Mouse (Mus musculus): ENCODE measurements at regions not wholly inside any gene's neighbourhood (a gene's known extent, or its start where the extent isn't known, plus 50 kb on each side); places are given as distances from the start of the nearest gene placed in this dataset.

GRCm38 (mm10) chr19:30317314-30317713 is 84.6 kb downstream of the Mbl2 start:
- Histone ChIP-seq H3K4me1 (ENCODE audit: insufficient read depth, low read depth, low read length) (no peaks in the 10 kb centered on the region), H3K27me3 (replicated peaks; ENCODE audit: insufficient read depth, low read length) (no peaks in the 10 kb centered on the region), H3K4me2 (replicated peaks; ENCODE audit: low read depth, low read length) (no peak overlapping the region), H3K4me3 (ENCODE audit: low read depth, low read length) (no peak overlapping the region), H3K9ac (replicated peaks; ENCODE audit: low read depth) (no peak overlapping the region), H3K27ac (ENCODE audit: low read length) (no peak overlapping the region), H3K9me3 (ENCODE audit: low read length) (no peaks in the 10 kb centered on the region), H3K36me3 (ENCODE audit: insufficient read depth, low read length) (no peaks in the 10 kb centered on the region)
- DNase-seq (ENCODE audit: low spot score) (no peak), ATAC-seq (no peak)
- 72% methylated on average over 3 of the region's 3 CpGs for WGBS
- TF ChIP-seq EP300 (IDR thresholded peaks at IDR 0.05) (no peak), CTCF (IDR thresholded peaks at IDR 0.05) (no peak)

GRCm38 (mm10) chr19:30327693-30328092 is 95.0 kb downstream of the Mbl2 start:
- DNase-seq (ENCODE audit: low spot score) (no peak), ATAC-seq (no peak)
- Histone ChIP-seq H3K4me2 (replicated peaks; ENCODE audit: low read depth, low read length) (no peak overlapping the region), H3K27me3 (replicated peaks; ENCODE audit: insufficient read depth, low read length) (no peaks in the 10 kb centered on the region), H3K9ac (replicated peaks; ENCODE audit: low read depth) (no peak overlapping the region), H3K4me1 (ENCODE audit: insufficient read depth, low read depth, low read length) (no peaks in the 10 kb centered on the region), H3K9me3 (ENCODE audit: low read length) (no peaks in the 10 kb centered on the region), H3K4me3 (ENCODE audit: low read depth, low read length) (no peak overlapping the region), H3K27ac (ENCODE audit: low read length) (no peak overlapping the region), H3K36me3 (ENCODE audit: insufficient read depth, low read length) (no peaks in the 10 kb centered on the region)
- TF ChIP-seq CTCF (IDR thresholded peaks at IDR 0.05) (peak; percentile 32; the same call in 1 of the 2 replicates), EP300 (IDR thresholded peaks at IDR 0.05) (no peak)

- WGBS: 72% methylated on average over 4 of the region's 4 CpGs
- Histone ChIP-seq H3K9ac (replicated peaks; ENCODE audit: low read depth) (no peak overlapping the region), H3K27ac (ENCODE audit: low read length) (no peak overlapping the region), H3K27me3 (replicated peaks; ENCODE audit: insufficient read depth, low read length) (no peaks in the 10 kb centered on the region), H3K9me3 (ENCODE audit: low read length) (no peaks in the 10 kb centered on the region), H3K4me1 (ENCODE audit: insufficient read depth, low read depth, low read length) (no peaks in the 10 kb centered on the region), H3K36me3 (ENCODE audit: insufficient read depth, low read length) (no peaks in the 10 kb centered on the region), H3K4me2 (replicated peaks; ENCODE audit: low read depth, low read length) (no peak overlapping the region), H3K4me3 (ENCODE audit: low read depth, low read length) (no peak overlapping the region)
- ATAC-seq (no peak), DNase-seq (ENCODE audit: low spot score) (no peak)
- TF ChIP-seq CTCF (IDR thresholded peaks at IDR 0.05) (no peak), EP300 (IDR thresholded peaks at IDR 0.05) (no peak)
Observed at GRCm38 (mm10) chr19:30328886-30329285, 96.1 kb downstream of the Mbl2 start.

- TF ChIP-seq EP300 (IDR thresholded peaks at IDR 0.05) (no peak), CTCF (IDR thresholded peaks at IDR 0.05) (no peak)
- Histone ChIP-seq H3K36me3 (ENCODE audit: insufficient read depth, low read length) (no peaks in the 10 kb centered on the region), H3K27ac (ENCODE audit: low read length) (no peak overlapping the region), H3K4me1 (ENCODE audit: insufficient read depth, low read depth, low read length) (no peaks in the 10 kb centered on the region), H3K9me3 (ENCODE audit: low read length) (no peaks in the 10 kb centered on the region), H3K4me2 (replicated peaks; ENCODE audit: low read depth, low read length) (no peak overlapping the region), H3K9ac (replicated peaks; ENCODE audit: low read depth) (no peak overlapping the region), H3K4me3 (ENCODE audit: low read depth, low read length) (no peak overlapping the region), H3K27me3 (replicated peaks; ENCODE audit: insufficient read depth, low read length) (no peaks in the 10 kb centered on the region)
- WGBS: 76% methylated on average over 7 of the region's 7 CpGs
- ATAC-seq (no peak), DNase-seq (ENCODE audit: low spot score) (no peak)
Observed at GRCm38 (mm10) chr19:30330792-30331191, 98.0 kb downstream of the Mbl2 start.

GRCm38 (mm10) chr19:30331850-30332249 is 99.1 kb downstream of the Mbl2 start:
- TF ChIP-seq EP300 (IDR thresholded peaks at IDR 0.05): no peak
- no peak for TF ChIP-seq CTCF (IDR thresholded peaks at IDR 0.05)
- no peak for DNase-seq (ENCODE audit: low spot score)
- no peak overlapping the region for H3K4me3 ChIP-seq (ENCODE audit: low read depth, low read length)
- no peaks in the 10 kb centered on the region for H3K4me1 ChIP-seq (ENCODE audit: insufficient read depth, low read depth, low read length)
- H3K27me3 ChIP-seq (replicated peaks; ENCODE audit: insufficient read depth, low read length): no peaks in the 10 kb centered on the region
- 47% methylated on average over 1 of the region's 1 CpGs for WGBS
- no peak for ATAC-seq
- H3K9ac ChIP-seq (replicated peaks; ENCODE audit: low read depth): no peak overlapping the region
- no peaks in the 10 kb centered on the region for H3K9me3 ChIP-seq (ENCODE audit: low read length)
- no peaks in the 10 kb centered on the region for H3K36me3 ChIP-seq (ENCODE audit: insufficient read depth, low read length)
- H3K4me2 ChIP-seq (replicated peaks; ENCODE audit: low read depth, low read length): no peak overlapping the region
- no peak overlapping the region for H3K27ac ChIP-seq (ENCODE audit: low read length)

- 81% methylated on average over 5 of the region's 5 CpGs for WGBS
- Histone ChIP-seq H3K27ac (ENCODE audit: low read length) (no peak overlapping the region), H3K9ac (replicated peaks; ENCODE audit: low read depth) (no peak overlapping the region), H3K9me3 (ENCODE audit: low read length) (no peaks in the 10 kb centered on the region), H3K4me1 (ENCODE audit: insufficient read depth, low read depth, low read length) (no peaks in the 10 kb centered on the region), H3K4me3 (ENCODE audit: low read depth, low read length) (no peak overlapping the region), H3K36me3 (ENCODE audit: insufficient read depth, low read length) (no peaks in the 10 kb centered on the region), H3K4me2 (replicated peaks; ENCODE audit: low read depth, low read length) (no peak overlapping the region), H3K27me3 (replicated peaks; ENCODE audit: insufficient read depth, low read length) (no peaks in the 10 kb centered on the region)
- DNase-seq (ENCODE audit: low spot score): no peak
- no peak for TF ChIP-seq CTCF (IDR thresholded peaks at IDR 0.05)
- no peak for TF ChIP-seq EP300 (IDR thresholded peaks at IDR 0.05)
- ATAC-seq: no peak
Observed at GRCm38 (mm10) chr19:30344401-30344800, 111.7 kb downstream of the Mbl2 start.

GRCm38 (mm10) chr19:30348924-30349323 is 116.2 kb downstream of the Mbl2 start:
- TF ChIP-seq EP300 (IDR thresholded peaks at IDR 0.05) (no peak), CTCF (IDR thresholded peaks at IDR 0.05) (no peak)
- no peaks in the 10 kb centered on the region for H3K4me1 ChIP-seq (ENCODE audit: insufficient read depth, low read depth, low read length)
- H3K27ac ChIP-seq (ENCODE audit: low read length): no peak overlapping the region
- no peak overlapping the region for H3K9ac ChIP-seq (replicated peaks; ENCODE audit: low read depth)
- no peaks in the 10 kb centered on the region for H3K27me3 ChIP-seq (replicated peaks; ENCODE audit: insufficient read depth, low read length)
- H3K9me3 ChIP-seq (ENCODE audit: low read length): no peaks in the 10 kb centered on the region
- H3K4me2 ChIP-seq (replicated peaks; ENCODE audit: low read depth, low read length): no peak overlapping the region
- no peak overlapping the region for H3K4me3 ChIP-seq (ENCODE audit: low read depth, low read length)
- H3K36me3 ChIP-seq (ENCODE audit: insufficient read depth, low read length): no peaks in the 10 kb centered on the region
- 75% methylated on average over 6 of the region's 6 CpGs for WGBS
- ATAC-seq (no peak), DNase-seq (ENCODE audit: low spot score) (no peak)

Data from lung, postnatal 0 days (tissue).